Mouse (Mus musculus) liver, embryonic 12.5 days (tissue): ENCODE measurements around the gene Wdr5. TPM values are rescaled to one million over a fixed set of nuclear protein-coding genes. Genes with fewer than 3 reads are reported as not detected.

Experiments used
- ATAC-seq: fragments of 200-750 bp; cut with Nextera tagmentation; 2 replicates; pipeline ENCODE4 v1.8.0; 2017; ENCODE audit warnings: moderate number of reproducible peaks, mild to moderate bottlenecking, moderate library complexity
- H3K27ac ChIP-seq: fragments of 300-500 bp; sonication (generic); 2 replicates; pipeline ENCODE4 v1.5.1; 2016; ENCODE audit warnings: mild to moderate bottlenecking
- H3K27me3 ChIP-seq: fragments of 300-500 bp; sonication (generic); replicated peaks from 2 replicates; pipeline ENCODE4 v1.6.1; 2016; ENCODE audit warnings: mild to moderate bottlenecking, moderate library complexity
- H3K36me3 ChIP-seq: fragments of 300-500 bp; sonication (generic); 2 replicates; pipeline ENCODE4 v1.6.1; 2016; ENCODE audit warnings: mild to moderate bottlenecking, moderate library complexity
- H3K4me1 ChIP-seq: fragments of 300-500 bp; sonication (generic); 2 replicates; pipeline ENCODE4 v1.6.1; 2016
- H3K4me2 ChIP-seq: fragments of 300-500 bp; sonication (generic); 2 replicates; pipeline ENCODE4 v1.6.1; 2016; ENCODE audit warnings: mild to moderate bottlenecking, moderate library complexity
- H3K4me3 ChIP-seq: fragments of 300-500 bp; sonication (generic); 2 replicates; pipeline ENCODE4 v1.5.1; 2016; ENCODE audit warnings: mild to moderate bottlenecking, moderate library complexity
- H3K9ac ChIP-seq: fragments of 300-500 bp; sonication (generic); 2 replicates; pipeline ENCODE4 v1.6.1; 2016; ENCODE audit warnings: mild to moderate bottlenecking, moderate library complexity
- H3K9me3 ChIP-seq: fragments of 300-500 bp; sonication (generic); replicated peaks from 2 replicates; pipeline ENCODE4 v1.6.1; 2016; ENCODE audit warnings: mild to moderate bottlenecking, moderate library complexity
- WGBS: fragments of 180-500 bp; shearing (Covaris S2); methylation state at CpG from one replicate; pipeline ENCODE4 v1.1.7; 2016; ENCODE audit not compliant: insufficient replicate concordance; 5-methylcytosine and 5-hydroxymethylcytosine counted together
- polyA plus RNA-seq: library from polyadenylated mRNA; unstranded; fragments of >200 nt; fragmentation: Nextera tagmentation; extraction: Ambion mirVana; gene quantifications from 2 replicates; pipeline ENCODE4 v1.2.1, GENCODE M21; 2016

Gene Wdr5
- polyA plus RNA-seq, 1 experiment from 2014 or later: 47.2 TPM

DNA sequence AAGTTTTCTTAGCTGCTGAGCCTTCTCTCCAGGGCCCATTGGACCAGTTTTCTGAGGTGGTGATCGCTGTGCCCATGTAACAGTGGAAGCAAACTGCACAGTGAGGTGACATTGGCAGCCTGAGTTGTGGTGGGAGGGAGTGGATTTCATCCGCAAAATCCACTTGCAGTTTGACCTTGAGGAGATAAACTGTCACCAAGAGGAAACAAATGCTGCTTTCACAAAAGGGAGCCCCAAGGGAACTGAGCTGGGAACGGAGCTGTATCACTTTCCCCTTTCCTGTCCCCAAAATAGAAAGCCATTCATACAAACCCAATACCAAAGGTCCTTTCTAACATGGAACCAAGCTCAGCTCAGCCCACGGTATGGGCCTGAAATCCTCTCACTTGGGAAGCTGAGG is 35.1 kb upstream of the Wdr5 start:
- Histone ChIP-seq H3K36me3 (no peaks in the 10 kb centered on the region), H3K9ac (no peak overlapping the region), H3K9me3 (no peaks in the 10 kb centered on the region), H3K4me2 (no peak overlapping the region), H3K4me3 (no peak overlapping the region), H3K27ac (no peak overlapping the region), H3K27me3 (no peaks in the 10 kb centered on the region), H3K4me1 (peaks cover 17% of the 10 kb centered on the region)
- 58% methylated on average over 4 of the region's 4 CpGs for whole genome bisulfite sequencing
- ATAC-seq: no peak

DNA sequence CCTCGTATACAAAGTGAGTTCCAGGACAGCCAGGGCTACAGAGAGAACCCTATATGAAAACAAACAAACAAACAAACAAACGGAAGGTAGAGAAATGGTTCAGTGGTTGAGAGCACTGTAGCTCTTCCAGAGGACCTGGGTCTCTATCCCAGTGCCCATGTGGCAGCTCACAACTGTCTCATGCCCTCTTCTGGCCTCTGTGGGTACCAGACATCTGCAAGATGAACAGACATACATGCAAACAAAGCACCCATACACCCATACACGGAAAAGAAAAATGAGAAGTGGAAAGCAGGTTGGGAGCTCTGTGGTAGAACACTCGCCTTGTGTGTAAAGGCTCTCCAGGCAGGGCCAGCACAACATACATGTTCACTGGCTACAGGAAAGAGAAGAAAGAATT is 34.6 kb upstream of the Wdr5 start:
- WGBS: 57% methylated on average over 4 of the region's 4 CpGs
- H3K27me3 ChIP-seq: no peaks in the 10 kb centered on the region
- H3K9me3 ChIP-seq: no peaks in the 10 kb centered on the region
- H3K27ac ChIP-seq: 0 out of 2 replicates have a peak overlapping the region, but pooled peaks have one; percentile 26
- H3K4me2 ChIP-seq: no peak overlapping the region
- no peak overlapping the region for H3K9ac ChIP-seq
- no peaks in the 10 kb centered on the region for H3K36me3 ChIP-seq
- no peak overlapping the region for H3K4me3 ChIP-seq
- ATAC-seq: no peak
- peaks cover 17% of the 10 kb centered on the region for H3K4me1 ChIP-seq

DNA sequence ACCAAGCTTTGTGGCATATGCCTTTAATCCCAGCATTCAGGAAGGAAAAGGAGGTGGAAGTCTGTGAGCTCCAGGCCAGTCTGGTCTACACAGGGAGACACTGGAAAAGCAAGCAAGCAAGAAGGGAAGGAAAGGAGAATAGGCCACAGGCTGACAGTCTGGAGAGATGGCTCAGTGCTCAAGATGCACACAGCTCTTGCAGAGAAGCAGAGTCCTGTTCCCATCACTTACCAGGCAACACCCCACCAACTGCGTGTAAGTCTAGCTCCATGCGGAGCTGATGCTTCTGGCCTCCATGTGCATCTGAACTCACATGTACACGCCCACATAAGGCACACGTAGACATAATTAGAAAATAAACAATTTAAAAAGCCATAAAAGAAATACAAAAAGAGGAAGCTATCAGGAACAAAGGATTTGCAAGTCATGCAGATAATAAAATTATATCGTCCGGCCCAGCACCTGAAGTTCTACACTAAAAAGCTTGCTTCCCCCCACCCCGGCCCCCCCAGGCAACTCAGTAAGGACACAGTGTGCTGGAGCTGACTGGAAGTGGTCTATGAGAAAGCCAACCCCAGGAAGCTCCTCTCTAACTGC is 32.6 kb upstream of the Wdr5 start:
- H3K4me1 ChIP-seq: peaks cover 12% of the 10 kb centered on the region
- no peaks in the 10 kb centered on the region for H3K27me3 ChIP-seq
- no peaks in the 10 kb centered on the region for H3K9me3 ChIP-seq
- H3K4me2 ChIP-seq: no peak overlapping the region
- H3K4me3 ChIP-seq: no peak overlapping the region
- no peak overlapping the region for H3K9ac ChIP-seq
- no peaks in the 10 kb centered on the region for H3K36me3 ChIP-seq
- ATAC-seq: no peak
- 56% methylated on average over 7 of the region's 7 CpGs for WGBS
- no peak overlapping the region for H3K27ac ChIP-seq

DNA sequence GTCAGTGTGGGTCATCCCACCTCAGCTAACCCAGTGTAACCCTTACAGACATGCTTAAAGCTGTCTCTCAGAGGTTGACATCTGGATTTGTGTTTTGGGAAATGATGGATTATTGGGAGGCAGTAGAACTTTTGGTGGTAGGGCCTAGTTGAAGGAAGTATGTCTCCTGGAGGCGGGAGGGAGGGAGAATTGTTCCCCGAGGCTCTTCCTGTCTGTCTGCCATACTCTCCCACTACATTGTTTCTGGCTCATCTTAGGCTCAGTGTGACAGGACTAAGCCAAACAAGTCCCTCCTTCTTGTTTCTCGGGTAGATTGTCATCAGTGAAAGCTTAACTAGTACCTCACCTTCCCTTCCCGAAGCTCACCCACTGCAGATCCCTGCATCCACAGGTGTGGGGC is 28.2 kb upstream of the Wdr5 start:
- Histone ChIP-seq H3K9ac (no peak overlapping the region), H3K27ac (peak overlapping the region; percentile 71), H3K9me3 (no peaks in the 10 kb centered on the region), H3K4me2 (peak overlapping the region; percentile 17; the same call in 1 of the 2 replicates), H3K4me3 (no peak overlapping the region), H3K4me1 (peaks cover 34% of the 10 kb centered on the region), H3K36me3 (no peaks in the 10 kb centered on the region), H3K27me3 (no peaks in the 10 kb centered on the region)
- no peak for ATAC-seq
- 47% methylated on average over 4 of the region's 4 CpGs for WGBS

DNA sequence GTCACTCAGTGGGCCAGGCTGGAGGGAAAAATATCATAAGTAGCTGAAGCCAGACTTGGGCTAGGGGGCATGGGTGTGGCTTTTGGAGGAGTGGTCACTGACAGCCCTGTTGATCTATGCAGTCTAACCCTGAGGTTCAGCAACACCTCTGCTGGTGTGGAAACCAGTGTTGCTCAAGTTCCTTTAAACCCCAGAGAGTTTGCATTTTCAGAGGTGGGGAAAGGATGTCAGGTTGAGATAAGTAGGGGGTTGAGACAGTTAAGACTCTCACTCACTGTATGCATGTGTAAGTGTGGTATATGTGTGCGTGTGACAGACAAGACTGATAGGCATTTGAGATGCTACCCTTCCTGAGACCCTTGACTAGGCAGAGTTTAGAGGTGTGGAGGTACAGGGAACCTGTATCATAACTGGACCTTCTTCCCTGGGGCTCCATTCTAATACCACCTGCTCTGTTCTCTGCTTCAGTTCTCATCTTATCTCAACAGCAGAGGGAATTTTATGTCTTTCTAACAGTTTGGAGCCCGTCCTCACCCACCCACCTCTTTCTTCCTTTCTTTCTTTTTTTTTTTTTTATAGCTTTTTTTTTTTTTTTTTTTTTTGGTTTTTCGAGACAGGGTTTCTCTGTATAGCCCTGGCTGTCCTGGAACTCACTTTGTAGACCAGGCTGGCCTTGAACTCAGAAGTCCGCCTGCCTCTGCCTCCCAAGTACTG is 27.5 kb upstream of the Wdr5 start:
- peak overlapping the region; percentile 17; the same call in 1 of the 2 replicates for H3K4me2 ChIP-seq
- H3K9ac ChIP-seq: no peak overlapping the region
- H3K27ac ChIP-seq: peak overlapping the region; percentile 71
- H3K27me3 ChIP-seq: no peaks in the 10 kb centered on the region
- 36% methylated on average over 3 of the region's 4 CpGs for WGBS
- no peaks in the 10 kb centered on the region for H3K36me3 ChIP-seq
- no peaks in the 10 kb centered on the region for H3K9me3 ChIP-seq
- H3K4me3 ChIP-seq: no peak overlapping the region
- H3K4me1 ChIP-seq: peaks cover 33% of the 10 kb centered on the region
- peak; percentile 78 for ATAC-seq

DNA sequence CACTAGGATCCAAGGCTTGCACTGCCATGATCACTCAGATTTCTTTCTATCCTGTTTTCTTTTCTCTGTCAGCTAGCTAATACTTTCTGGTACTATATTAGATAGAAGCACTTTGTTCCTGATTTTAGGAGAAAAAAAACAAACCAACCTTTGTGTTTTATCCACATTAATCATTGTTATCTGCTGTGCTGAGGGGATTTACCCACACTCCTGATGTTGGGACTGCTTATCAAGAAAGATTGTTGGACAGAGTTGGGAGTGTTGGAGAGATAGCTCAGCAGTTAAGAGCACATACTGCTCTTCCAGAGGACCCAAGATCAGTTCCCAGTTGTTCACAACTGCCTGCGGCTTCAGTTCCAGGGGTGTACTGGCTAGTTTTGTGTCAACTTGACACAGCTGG is 26.6 kb upstream of the Wdr5 start:
- H3K27ac ChIP-seq: no peak overlapping the region
- 83% methylated on average over 1 of the region's 1 CpGs for WGBS
- H3K27me3 ChIP-seq: no peaks in the 10 kb centered on the region
- H3K4me3 ChIP-seq: no peak overlapping the region
- ATAC-seq: no peak
- H3K4me2 ChIP-seq: no peak overlapping the region
- H3K9ac ChIP-seq: 0 out of 2 replicates have a peak overlapping the region, but pooled peaks have one; percentile 7
- H3K36me3 ChIP-seq: no peaks in the 10 kb centered on the region
- peaks cover 29% of the 10 kb centered on the region for H3K4me1 ChIP-seq
- no peaks in the 10 kb centered on the region for H3K9me3 ChIP-seq

DNA sequence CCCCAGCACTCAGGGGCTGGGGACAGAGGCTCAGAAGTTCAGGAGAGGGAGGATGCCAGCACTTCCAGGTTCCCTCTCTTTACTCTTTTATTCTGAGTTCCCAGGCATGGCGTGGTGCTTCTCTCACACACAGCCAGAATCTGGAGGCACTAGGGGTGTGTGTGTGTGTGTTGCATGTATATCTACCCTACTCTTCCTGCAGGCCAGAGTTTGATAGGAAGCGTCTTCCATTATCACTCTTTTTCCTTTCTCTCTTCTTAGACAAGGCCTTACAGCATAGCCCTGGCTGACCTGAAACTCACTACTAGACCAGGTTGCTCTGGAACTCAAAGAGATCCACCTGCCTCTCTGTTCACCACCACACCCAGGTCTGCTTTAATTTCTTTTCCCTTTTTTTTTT is 24.0 kb upstream of the Wdr5 start:
- H3K9me3 ChIP-seq: peaks cover 6% of the 10 kb centered on the region
- peaks cover 29% of the 10 kb centered on the region for H3K4me1 ChIP-seq
- 0 out of 2 replicates have a peak overlapping the region, but pooled peaks have one; percentile 17 for H3K27ac ChIP-seq
- H3K9ac ChIP-seq: no peak overlapping the region
- H3K4me3 ChIP-seq: no peak overlapping the region
- no peaks in the 10 kb centered on the region for H3K27me3 ChIP-seq
- WGBS: 29% methylated on average over 2 of the region's 2 CpGs
- no peaks in the 10 kb centered on the region for H3K36me3 ChIP-seq
- H3K4me2 ChIP-seq: no peak overlapping the region
- 0 out of 2 replicates have a peak, but pooled peaks have one; percentile 19 for ATAC-seq

DNA sequence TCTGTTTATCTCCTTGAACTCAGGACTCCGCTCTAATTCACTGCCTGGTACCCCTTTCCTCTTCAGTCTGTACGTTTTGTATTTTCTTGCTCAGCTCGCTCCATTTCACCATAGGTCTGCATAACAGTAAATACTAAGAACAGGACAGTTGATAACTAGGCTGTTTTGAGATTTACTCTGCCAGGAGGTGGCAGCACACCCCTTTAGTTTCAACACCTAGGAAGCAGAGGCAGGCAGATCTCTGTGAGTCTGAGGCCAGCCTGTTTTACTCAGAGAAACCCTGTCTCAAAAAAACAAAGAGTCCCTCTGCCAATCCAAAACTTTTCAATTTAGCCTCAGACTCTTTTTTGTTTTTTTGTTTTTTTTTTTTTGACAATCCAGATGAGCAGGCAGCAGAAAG is 21.0 kb upstream of the Wdr5 start:
- Histone ChIP-seq H3K4me2 (no peak overlapping the region), H3K27ac (no peak overlapping the region), H3K9ac (no peak overlapping the region), H3K36me3 (0 out of 2 replicates have a peak, but pooled peaks cover 2% of the 10 kb centered on the region), H3K27me3 (no peaks in the 10 kb centered on the region), H3K9me3 (peaks cover 17% of the 10 kb centered on the region), H3K4me1 (peaks cover 10% of the 10 kb centered on the region), H3K4me3 (no peak overlapping the region)
- WGBS: 81% methylated on average over 3 of the region's 3 CpGs
- ATAC-seq: no peak

DNA sequence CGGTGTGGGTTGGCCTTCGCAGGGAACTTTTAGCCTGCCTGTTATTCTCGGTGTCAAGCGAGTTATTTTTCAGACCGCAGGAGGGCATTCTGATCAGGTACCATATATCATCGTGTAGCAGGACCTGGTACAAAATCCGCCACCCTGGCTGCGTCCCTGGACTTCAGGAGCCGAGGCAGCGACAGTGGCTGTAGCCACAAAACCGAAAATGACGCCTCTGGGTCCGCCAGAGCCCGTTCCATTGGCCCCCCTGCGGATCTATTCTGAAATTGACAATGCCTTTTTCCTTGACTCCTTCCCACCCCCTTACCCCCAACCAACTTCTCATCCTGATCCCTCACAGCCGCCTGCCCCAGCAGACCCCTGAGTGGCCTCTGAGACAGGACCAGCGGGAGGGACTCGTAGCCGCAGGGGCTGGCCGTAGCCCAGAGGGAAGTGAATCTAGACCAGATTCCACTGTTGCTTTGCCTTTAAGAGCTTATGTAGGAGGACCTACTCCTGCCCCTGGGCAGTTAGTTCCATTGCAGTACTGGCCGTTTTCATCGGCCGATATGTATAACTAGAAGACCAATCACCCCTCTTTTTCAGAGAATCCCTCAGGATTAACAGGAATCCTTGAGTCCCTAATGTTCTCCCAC is 18.4 kb upstream of the Wdr5 start:
- Histone ChIP-seq H3K27ac (no peak overlapping the region), H3K4me1 (no peaks in the 10 kb centered on the region), H3K27me3 (no peaks in the 10 kb centered on the region), H3K9me3 (peaks cover 27% of the 10 kb centered on the region), H3K36me3 (0 out of 2 replicates have a peak, but pooled peaks cover 2% of the 10 kb centered on the region), H3K4me2 (peak overlapping the region; percentile 37), H3K9ac (no peak overlapping the region), H3K4me3 (peak overlapping the region; percentile 15; the same call in 1 of the 2 replicates)
- 67% methylated on average over 23 of the region's 23 CpGs for WGBS
- ATAC-seq: no peak

DNA sequence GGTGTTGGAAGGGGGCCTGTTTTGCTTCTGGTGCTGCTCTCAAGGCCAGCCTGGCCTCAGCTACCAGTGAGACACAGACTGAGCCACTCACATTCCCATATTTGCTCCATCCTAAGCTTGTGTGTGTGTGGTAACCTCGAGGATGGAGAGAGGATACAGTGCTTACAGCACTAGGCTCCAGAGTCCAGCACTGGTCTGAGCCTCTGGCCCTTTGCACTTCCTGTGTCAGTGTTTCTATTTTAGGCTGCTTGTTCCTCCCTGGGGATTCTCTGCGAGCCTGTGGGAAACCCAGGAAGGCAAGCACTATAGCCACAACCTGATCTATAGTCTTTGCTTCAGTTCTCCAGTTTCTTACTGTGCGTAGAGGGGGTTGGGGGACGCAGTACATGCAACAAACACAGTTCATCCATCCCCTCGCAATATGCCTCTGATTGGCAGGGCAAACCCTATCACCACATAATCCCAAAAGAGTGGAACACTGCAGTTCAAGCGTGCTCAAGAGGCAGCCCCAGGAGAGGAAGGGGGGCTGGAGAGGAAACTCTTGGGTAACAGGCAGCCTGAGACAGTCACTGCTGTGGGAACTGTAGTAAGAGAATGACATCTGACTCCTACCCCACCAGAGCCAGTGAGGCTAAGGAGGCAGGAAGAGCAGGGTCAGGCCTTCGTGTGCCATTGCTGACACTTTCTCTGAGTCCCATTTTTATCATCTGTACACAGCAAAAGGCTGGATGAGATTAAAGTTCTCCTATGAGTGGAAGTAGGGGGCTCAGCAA is 10.7 kb upstream of the Wdr5 start:
- peak; percentile 63 for ATAC-seq
- H3K27me3 ChIP-seq: no peaks in the 10 kb centered on the region
- H3K4me3 ChIP-seq: no peak overlapping the region
- H3K9me3 ChIP-seq: 0 out of 2 replicates have a peak, but pooled peaks cover 12% of the 10 kb centered on the region
- no peaks in the 10 kb centered on the region for H3K36me3 ChIP-seq
- H3K4me1 ChIP-seq: peaks cover 59% of the 10 kb centered on the region
- no peak overlapping the region for H3K4me2 ChIP-seq
- WGBS: 38% methylated on average over 7 of the region's 7 CpGs
- H3K9ac ChIP-seq: no peak overlapping the region
- peak overlapping the region; percentile 58 for H3K27ac ChIP-seq

DNA sequence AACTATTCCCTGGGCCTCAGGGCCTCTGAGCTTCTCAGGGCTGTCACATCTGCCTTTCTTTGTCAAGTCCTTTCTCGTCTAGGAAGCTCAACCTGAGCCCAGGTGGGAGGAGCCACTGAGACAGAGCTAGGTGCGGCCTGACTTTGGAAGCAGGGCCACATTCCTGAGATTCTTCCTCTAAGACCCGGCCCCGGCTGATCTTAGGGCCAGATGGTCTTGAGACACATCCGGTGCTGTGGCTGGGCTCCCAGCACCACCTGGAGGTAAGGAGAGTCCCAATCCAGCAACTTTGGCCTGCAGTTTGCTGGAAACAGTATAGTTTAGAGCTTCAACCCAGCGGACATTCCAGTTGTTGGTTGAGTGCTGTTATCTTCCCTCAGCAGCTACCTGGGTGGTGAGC is 9.4 kb upstream of the Wdr5 start:
- no peak overlapping the region for H3K9ac ChIP-seq
- no peaks in the 10 kb centered on the region for H3K36me3 ChIP-seq
- 18% methylated on average over 6 of the region's 6 CpGs for WGBS
- 0 out of 2 replicates have a peak overlapping the region, but pooled peaks have one; percentile 12 for H3K4me2 ChIP-seq
- H3K9me3 ChIP-seq: 0 out of 2 replicates have a peak, but pooled peaks cover 12% of the 10 kb centered on the region
- ATAC-seq: 0 out of 2 replicates have a peak, but pooled peaks have one; percentile 19
- no peak overlapping the region for H3K4me3 ChIP-seq
- peaks cover 62% of the 10 kb centered on the region for H3K4me1 ChIP-seq
- H3K27me3 ChIP-seq: no peaks in the 10 kb centered on the region
- H3K27ac ChIP-seq: peak overlapping the region; percentile 58
